Mouse (Mus musculus): ENCODE results near the gene Patj. TPM values are rescaled to one million over a fixed set of nuclear protein-coding genes. Genes with fewer than 3 reads are reported as not detected.

Patj gene
- total RNA-seq, 4 experiments from 2014 or later: 6.8 to 8.5 (median 7.7) TPM

DNA sequence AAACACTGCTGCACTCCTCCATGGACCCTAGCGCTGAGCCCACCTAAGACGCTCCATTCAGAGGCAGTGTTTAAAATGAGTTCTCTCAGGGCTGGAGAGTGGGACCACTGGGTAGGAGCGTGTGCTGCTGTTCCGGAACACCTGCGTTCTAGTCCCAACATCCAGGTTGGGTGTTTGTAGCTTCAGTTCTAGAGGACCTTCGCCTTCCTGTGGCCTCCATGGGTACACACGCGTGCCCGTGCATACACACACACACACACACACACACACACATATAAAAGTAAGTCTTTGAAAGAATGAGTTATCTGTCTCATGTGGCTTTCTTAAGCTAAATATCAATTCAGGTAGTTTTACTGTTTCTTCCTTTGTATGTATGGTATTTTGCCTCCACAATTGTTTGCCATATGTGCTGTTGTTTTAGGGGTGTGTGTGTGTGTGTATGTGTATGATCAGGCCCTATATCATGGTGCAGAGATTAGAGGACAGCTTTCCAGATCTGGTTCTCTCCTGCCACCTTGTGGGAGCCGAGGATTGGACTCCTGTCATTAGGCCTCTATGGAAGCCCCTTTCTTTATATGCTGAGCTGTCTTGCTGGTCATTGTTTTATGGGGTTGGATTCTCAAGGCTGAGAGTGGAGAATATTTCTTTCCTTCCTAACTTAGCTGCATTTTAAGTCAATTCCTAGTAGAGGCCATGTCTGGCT, 49.0 kb downstream of the Patj start:
- DNase-seq (ENCODE audit: low spot score in 2 of 2): peak; percentile 15 to 47

- no peak for DNase-seq (ENCODE audit: low spot score in 2 of 2)
These were observed 54.1 kb downstream of the Patj start for GRCm38 (mm10) chr4:98449564-98450263.

DNA sequence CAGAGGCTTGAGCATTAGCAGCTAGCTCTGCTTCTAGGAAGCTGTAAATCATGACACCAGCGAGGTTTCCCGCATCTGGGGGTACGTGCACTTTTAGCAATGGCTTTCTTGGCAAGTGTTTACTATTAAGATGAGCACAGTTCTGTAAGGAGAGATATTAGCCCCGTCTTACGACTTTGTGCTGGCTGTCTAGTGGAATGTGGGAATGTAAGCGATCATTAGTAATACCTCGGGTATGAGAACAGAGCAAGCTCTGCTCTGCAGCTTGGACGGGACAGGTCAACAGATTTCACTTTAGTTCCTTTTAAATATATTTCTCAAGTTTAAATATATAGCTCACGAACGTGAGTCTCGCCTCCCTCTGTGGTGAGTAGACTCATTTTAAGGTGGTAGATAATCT, 54.7 kb downstream of the Patj start:
- DNase-seq (ENCODE audit: low spot score in 2 of 2): no peak

- DNase-seq (ENCODE audit: low spot score in 2 of 2): no peak
These were observed 55.2 kb downstream of the Patj start for GRCm38 (mm10) chr4:98450829-98451228.

GRCm38 (mm10) chr4:98451259-98451658, 55.7 kb downstream of the Patj start:
- DNase-seq (ENCODE audit: low spot score in 2 of 2): no peak

DNA sequence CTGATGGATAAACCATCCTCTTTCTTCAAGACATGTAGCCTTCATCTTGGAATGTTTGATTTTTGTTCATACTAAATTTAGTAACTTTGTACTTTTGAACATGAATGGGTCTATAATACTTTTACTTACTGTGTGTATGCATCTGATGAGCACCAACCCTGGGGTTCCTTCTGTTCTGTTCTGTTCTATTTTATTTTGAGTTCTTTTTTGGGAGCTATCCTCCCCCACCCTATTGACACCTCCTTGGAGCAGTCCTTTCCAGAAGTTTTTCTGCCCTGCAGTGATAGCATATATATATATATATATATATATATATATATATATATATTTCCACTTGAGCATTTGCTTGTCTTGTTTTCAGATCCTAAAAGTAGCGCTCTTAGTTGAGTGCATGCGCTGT, 57.1 kb downstream of the Patj start:
- no peak for DNase-seq (ENCODE audit: low spot score in 2 of 2)

DNA sequence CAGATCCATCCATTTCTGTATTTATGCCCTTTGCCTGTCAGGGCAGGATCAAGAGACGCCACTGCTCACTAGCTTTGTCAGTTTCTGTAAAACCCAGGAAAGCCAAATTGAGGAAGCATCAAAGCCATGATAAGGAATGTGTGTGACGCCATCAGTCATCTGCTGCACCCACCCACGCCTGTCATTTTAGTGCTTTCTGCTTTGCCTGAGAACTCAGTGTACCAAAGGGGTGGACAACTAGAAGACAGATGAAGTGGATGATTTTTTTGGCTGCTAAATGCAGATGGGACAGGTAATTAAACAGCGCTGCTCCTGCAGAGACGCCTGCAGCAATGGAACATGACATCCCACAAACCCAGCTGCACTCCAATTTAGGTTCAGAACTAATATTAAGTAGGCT, 57.6 kb downstream of the Patj start:
- DNase-seq (ENCODE audit: low spot score in 2 of 2): peak; percentile 31 to 43

DNA sequence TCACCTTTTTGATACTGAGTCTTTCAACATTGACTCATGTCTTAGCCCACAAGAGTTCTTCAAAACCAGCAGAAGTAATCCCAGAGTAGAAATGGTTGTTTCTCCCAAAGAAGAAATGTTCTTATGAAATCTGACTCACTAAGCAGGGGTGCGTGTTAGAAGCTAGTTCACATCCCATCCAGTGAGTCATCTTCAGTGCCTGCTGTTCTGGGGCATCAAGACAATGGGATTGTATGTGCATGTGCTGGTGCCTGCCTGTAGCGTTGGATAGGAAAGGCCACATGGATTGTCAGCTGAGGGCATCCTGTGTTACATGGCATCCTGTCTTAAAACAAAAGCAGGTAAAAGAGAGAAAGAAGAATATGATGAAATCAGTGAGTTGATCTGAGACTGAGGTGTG, 59.8 kb downstream of the Patj start:
- no peak for DNase-seq (ENCODE audit: low spot score in 2 of 2)

DNA sequence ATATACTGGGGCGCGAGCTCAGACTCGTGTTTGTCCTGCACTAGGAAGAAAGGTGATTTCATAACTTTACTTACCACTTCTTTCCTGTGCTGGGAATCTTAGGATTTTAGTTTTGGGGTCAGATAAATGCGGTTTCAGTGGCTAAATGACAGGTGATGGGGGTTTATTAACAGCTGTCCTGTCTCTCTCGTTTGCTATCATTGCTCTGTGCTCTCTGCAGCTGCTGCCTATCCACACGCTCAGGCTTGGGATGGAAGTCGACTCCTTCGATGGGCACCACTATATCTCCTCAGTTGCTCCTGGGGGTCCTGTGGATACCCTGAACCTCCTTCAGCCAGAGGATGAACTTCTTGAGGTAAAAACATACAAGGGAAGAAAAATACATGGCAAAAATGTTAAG, 60.3 kb downstream of the Patj start:
- DNase-seq (ENCODE audit: low spot score in 2 of 2): no peak

DNA sequence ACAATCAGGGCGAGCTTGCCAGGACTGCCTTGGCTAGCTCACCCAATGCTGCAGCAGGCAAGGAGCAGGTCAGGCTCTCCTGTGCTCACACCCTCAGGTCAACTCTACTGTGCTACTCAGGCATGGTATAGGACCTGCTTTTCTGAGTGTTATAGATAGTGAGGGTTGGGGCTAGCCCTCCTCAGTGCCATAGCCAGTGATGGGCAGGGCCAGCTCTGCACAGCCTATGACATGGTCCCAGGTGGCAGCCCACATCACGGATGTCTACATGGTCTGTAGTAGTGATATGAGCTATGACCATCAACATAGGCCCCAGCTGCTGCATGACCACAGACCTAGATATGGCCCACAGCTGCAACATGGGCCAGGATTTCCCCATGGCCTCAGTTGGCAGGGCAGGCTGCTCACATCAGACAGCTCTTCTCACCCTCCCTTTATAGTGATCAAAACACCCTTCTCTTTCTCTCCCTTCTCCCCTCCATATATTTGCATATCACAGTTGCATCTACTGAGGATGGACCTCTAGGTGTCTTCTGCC, 66.3 kb downstream of the Patj start:
- DNase-seq (ENCODE audit: low spot score in 2 of 2): no peak

- DNase-seq (ENCODE audit: low spot score in 2 of 2): no peak
These were observed 69.9 kb downstream of the Patj start for GRCm38 (mm10) chr4:98465476-98465875.

- no peak for DNase-seq (ENCODE audit: low spot score in 2 of 2)
These were observed 70.3 kb downstream of the Patj start for GRCm38 (mm10) chr4:98465886-98466285.

DNA sequence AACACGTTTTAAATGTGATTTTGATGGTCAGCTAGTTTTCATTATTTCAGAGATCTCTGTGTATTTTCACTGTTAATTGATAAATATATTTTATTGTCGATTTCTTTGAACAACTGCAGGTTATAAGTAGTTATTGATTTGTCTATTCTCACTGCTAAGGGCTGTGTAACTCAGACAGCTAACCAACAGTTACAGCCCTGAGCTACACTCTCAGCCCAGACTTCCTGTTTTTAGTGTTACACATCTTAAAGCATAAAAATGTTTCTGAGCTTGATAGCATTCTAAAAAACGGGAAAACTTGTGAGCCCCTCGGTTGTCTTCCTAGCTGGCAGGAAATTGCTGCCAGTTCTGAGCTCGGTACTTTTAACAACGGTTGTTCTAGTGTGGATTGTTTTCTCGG, 75.8 kb downstream of the Patj start:
- no peak for DNase-seq (ENCODE audit: low spot score in 2 of 2)

GRCm38 (mm10) chr4:98473491-98473890, 77.9 kb downstream of the Patj start:
- no peak for DNase-seq (ENCODE audit: low spot score in 2 of 2)

DNA sequence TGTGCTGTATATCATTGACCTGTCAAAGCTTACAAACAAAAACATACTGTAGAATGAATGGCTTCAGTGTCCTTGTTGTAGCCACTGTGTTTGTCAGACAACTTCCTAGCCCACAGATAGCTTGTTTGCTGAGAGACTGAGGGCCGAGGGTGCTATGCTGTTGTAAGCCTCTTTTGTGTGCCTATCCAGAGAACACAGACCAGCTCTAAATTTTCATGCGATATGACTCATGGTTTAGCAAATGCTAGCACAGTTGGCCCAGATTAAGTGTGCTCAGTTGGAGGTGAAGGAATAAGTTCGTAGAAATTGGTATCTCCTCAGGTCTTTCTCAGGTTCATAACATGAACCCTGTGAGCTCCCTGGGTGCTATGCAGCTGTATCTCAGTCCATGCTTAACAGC, 82.4 kb downstream of the Patj start:
- DNase-seq (ENCODE audit: low spot score in 2 of 2): no peak

- no peak for DNase-seq (ENCODE audit: low spot score in 2 of 2)
These were observed 90.9 kb downstream of the Patj start for GRCm38 (mm10) chr4:98486475-98486874.

GRCm38 (mm10) chr4:98486901-98487300, 91.3 kb downstream of the Patj start:
- no peak for DNase-seq (ENCODE audit: low spot score in 2 of 2)

DNA sequence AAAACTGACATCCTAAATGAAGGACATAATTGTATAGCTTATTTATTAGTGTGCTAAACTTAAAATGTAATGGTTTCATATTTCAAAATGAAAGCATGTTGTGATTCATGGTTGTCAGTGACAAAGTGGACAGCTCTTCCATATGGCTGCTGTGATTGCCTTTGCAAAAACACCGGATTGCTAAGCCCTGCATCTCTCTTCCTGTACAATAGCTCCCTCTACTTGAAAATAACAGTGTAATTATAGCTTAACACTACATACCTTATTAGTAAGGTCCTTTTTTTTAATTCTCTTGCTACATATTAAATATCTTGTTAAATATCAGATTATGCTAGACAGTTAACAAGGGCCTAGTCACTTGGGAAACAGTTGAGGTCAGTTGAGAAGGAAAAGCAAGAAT, 93.8 kb downstream of the Patj start:
- DNase-seq (ENCODE audit: low spot score in 2 of 2): no peak

GRCm38 (mm10) chr4:98498341-98498740, 102.8 kb downstream of the Patj start:
- DNase-seq (ENCODE audit: low spot score in 2 of 2): no peak

- DNase-seq (ENCODE audit: low spot score in 2 of 2): no peak
These were observed 104.6 kb downstream of the Patj start for GRCm38 (mm10) chr4:98500182-98500581.

- no peak for DNase-seq (ENCODE audit: low spot score in 2 of 2)
These were observed 105.3 kb downstream of the Patj start for GRCm38 (mm10) chr4:98500875-98501274.

- no peak for DNase-seq (ENCODE audit: low spot score in 2 of 2)
These were observed 109.2 kb downstream of the Patj start for GRCm38 (mm10) chr4:98504743-98505142.
